Mouse (Mus musculus): Measurements from ENCODE around the gene Prh1. TPM values are rescaled to one million over a fixed set of nuclear protein-coding genes. Genes with fewer than 3 reads are reported as not detected.
"Not testable (repeated sequence)": the region's sequence is repeated elsewhere in the genome, so short reads cannot be mapped to it uniquely, and the experiment has no call there.

Prh1 gene
- not detected in 2 replicates for polyA plus RNA-seq (2016; fragmentation: Nextera tagmentation; extraction: Ambion mirVana)

DNA sequence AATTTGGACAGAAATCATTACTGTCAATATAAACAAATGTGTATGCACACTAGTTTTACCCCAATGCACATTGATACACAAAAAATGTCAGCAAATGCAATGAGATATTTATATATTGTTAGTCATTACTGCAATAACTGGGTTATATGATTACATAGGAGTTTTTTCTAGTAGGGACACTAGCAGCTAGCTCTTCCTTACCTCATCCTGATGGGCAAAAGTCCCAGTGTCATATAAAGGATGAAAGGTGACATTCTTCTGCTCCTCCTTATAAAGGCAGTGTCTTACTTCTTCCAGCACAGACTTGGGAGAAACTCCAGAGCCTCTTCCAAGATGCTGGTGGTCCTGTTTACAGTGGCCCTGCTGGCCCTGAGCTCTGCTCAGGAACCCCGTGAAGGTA lies at the start of gene Prh1:
Gene Prh1, plus strand, starts transcription at position 301 of the 400 bp plus-strand sequence.
- not testable (repeated sequence) for DNase-seq (ENCODE audit: low spot score); H3K4me1 ChIP-seq (replicated peaks); H3K36me3 ChIP-seq; H3K27me3 ChIP-seq (ENCODE audit: insufficient read depth, poor library complexity, severe bottlenecking); H3K4me3 ChIP-seq; H3K27ac ChIP-seq
- peaks cover 14% of the 10 kb centered on the region for H3K9me3 ChIP-seq
- 89% methylated on average over 1 of the region's 1 CpGs for WGBS

DNA sequence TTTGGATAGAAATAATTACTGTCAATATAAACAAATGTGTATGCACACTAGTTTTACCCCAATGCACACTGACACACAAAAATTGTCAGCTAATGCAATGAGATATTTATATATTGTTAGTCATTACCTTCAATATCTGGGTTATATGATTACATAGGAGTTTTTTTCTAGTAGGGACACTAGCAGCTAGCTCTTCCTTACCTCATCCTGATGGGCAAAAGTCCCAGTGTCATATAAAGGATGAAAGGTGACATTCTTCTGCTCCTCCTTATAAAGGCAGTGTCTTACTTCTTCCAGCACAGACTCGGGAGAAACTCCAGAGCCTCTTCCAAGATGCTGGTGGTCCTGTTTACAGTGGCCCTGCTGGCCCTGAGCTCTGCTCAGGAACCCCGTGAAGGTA lies 26.0 kb downstream of the Prh1 start, which contains the start of gene Prp2:
Gene Prp2, plus strand, starts transcription at position 301 of the 400 bp plus-strand sequence.
- not testable (repeated sequence) for H3K27ac ChIP-seq; H3K27me3 ChIP-seq (ENCODE audit: insufficient read depth, poor library complexity, severe bottlenecking); H3K4me1 ChIP-seq (replicated peaks); H3K9me3 ChIP-seq; H3K36me3 ChIP-seq; DNase-seq (ENCODE audit: low spot score); H3K4me3 ChIP-seq
- 83% methylated on average over 2 of the region's 2 CpGs for WGBS

Other genes starting within 250 kb of the Prh1 start
- gene Gm8882, start 205.7 kb upstream of the Prh1 start, polyA plus RNA-seq (2016; fragmentation: Nextera tagmentation; extraction: Ambion mirVana), result not detected in 2 replicates
- not detected in 2 replicates for gene Prp2, start 26.1 kb downstream of the Prh1 start, polyA plus RNA-seq (2016; fragmentation: Nextera tagmentation; extraction: Ambion mirVana)
- not detected in 2 replicates for gene A630073D07Rik, start 81.7 kb downstream of the Prh1 start, polyA plus RNA-seq (2016; fragmentation: Nextera tagmentation; extraction: Ambion mirVana)
- not detected in 2 replicates for gene Tas2r120, start 87.1 kb downstream of the Prh1 start, polyA plus RNA-seq (2016; fragmentation: Nextera tagmentation; extraction: Ambion mirVana)
- not detected in 2 replicates for gene Tas2r121, start 131.2 kb downstream of the Prh1 start, polyA plus RNA-seq (2016; fragmentation: Nextera tagmentation; extraction: Ambion mirVana)
- not detected in 2 replicates for gene Tas2r122, start 142.1 kb downstream of the Prh1 start, polyA plus RNA-seq (2016; fragmentation: Nextera tagmentation; extraction: Ambion mirVana)
- gene Tas2r115, start 168.2 kb downstream of the Prh1 start, polyA plus RNA-seq (2016; fragmentation: Nextera tagmentation; extraction: Ambion mirVana), result not detected in 2 replicates
- gene Tas2r124, start 184.9 kb downstream of the Prh1 start, polyA plus RNA-seq (2016; fragmentation: Nextera tagmentation; extraction: Ambion mirVana), result not detected in 2 replicates
- not detected in 2 replicates for gene Tas2r102, start 192.3 kb downstream of the Prh1 start, polyA plus RNA-seq (2016; fragmentation: Nextera tagmentation; extraction: Ambion mirVana)
- gene Tas2r136, start 208.4 kb downstream of the Prh1 start, polyA plus RNA-seq (2016; fragmentation: Nextera tagmentation; extraction: Ambion mirVana), result not detected in 2 replicates
- not detected in 2 replicates for gene Tas2r117, start 233.0 kb downstream of the Prh1 start, polyA plus RNA-seq (2016; fragmentation: Nextera tagmentation; extraction: Ambion mirVana)

Data from hindbrain, embryonic 10.5 days (tissue).